Mouse (Mus musculus) megakaryocyte, embryonic 14.5 days (primary cell): ENCODE measurements at regions not wholly inside any gene's neighbourhood (a gene's known extent, or its start where the extent isn't known, plus 50 kb on each side); places are given as distances from the start of the nearest gene placed in this dataset.
"Not testable (repeated sequence)": the region's sequence is repeated elsewhere in the genome, so short reads cannot be mapped to it uniquely, and the experiment has no call there.

Experiments
- H3K27me3 ChIP-seq: replicated peaks from 2 replicates; pipeline ENCODE3; 2012; ENCODE audit warnings: inconsistent platforms
- H3K36me3 ChIP-seq: replicated peaks from 2 replicates; pipeline ENCODE3; 2012; ENCODE audit warnings: low read length, inconsistent platforms, mixed read lengths
- H3K4me1 ChIP-seq: 2 replicates; pipeline ENCODE4 v1.6.1; 2012; ENCODE audit warnings: inconsistent platforms
- H3K4me3 ChIP-seq: replicated peaks from 2 replicates; pipeline ENCODE3; 2012; ENCODE audit warnings: moderate library complexity, mild to moderate bottlenecking, inconsistent platforms
- H3K9me3 ChIP-seq: 2 replicates; pipeline ENCODE4 v1.6.1; 2012; ENCODE audit warnings: inconsistent platforms
- FLI1 ChIP-seq: IDR thresholded peaks from 2 replicates; pipeline ENCODE4 v1.6.1; 2012; ENCODE audit warnings: low read length, inconsistent platforms, mixed read lengths
- GATA1 ChIP-seq: IDR thresholded peaks from 3 replicates; pipeline ENCODE4 v1.6.1; 2012; ENCODE audit warnings: mixed read lengths, low read length, inconsistent platforms, borderline replicate concordance

- Histone ChIP-seq H3K4me3 (no peak overlapping the region), H3K9me3 (peaks cover 4% of the 10 kb centered on the region; the same call in 1 of the 2 replicates), H3K4me1 (no peaks in the 10 kb centered on the region)
Measured at GRCm38 (mm10) chr14:104410730-104411129, 57.1 kb downstream of the Pou4f1 start.

GRCm38 (mm10) chr14:104410292-104410691 lies 57.5 kb downstream of the Pou4f1 start:
- Histone ChIP-seq H3K9me3 (peaks cover 4% of the 10 kb centered on the region; the same call in 1 of the 2 replicates), H3K27me3 (no peaks in the 10 kb centered on the region), H3K4me1 (no peaks in the 10 kb centered on the region), H3K36me3 (no peaks in the 10 kb centered on the region), H3K4me3 (no peak overlapping the region)
- TF ChIP-seq GATA1 (no peak), FLI1 (no peak)

More at GRCm38 (mm10) chr14:104410730-104411129, 57.1 kb downstream of the Pou4f1 start:
- Histone ChIP-seq H3K27me3 (no peaks in the 10 kb centered on the region), H3K36me3 (no peaks in the 10 kb centered on the region)
- TF ChIP-seq FLI1 (no peak), GATA1 (no peak)

GRCm38 (mm10) chr14:104406062-104406461 lies 61.7 kb downstream of the Pou4f1 start:
- no peaks in the 10 kb centered on the region for H3K4me1 ChIP-seq
- H3K36me3 ChIP-seq: no peaks in the 10 kb centered on the region
- H3K9me3 ChIP-seq: peaks cover 8% of the 10 kb centered on the region; the same call in 1 of the 2 replicates
- H3K4me3 ChIP-seq: no peak overlapping the region
- no peak for TF ChIP-seq FLI1
- TF ChIP-seq GATA1: no peak
- no peaks in the 10 kb centered on the region for H3K27me3 ChIP-seq

- TF ChIP-seq GATA1 (no peak), FLI1 (no peak)
- no peaks in the 10 kb centered on the region for H3K36me3 ChIP-seq
- H3K4me3 ChIP-seq: no peak overlapping the region
- H3K9me3 ChIP-seq: peaks cover 11% of the 10 kb centered on the region
- H3K4me1 ChIP-seq: no peaks in the 10 kb centered on the region
- no peaks in the 10 kb centered on the region for H3K27me3 ChIP-seq
Measured at GRCm38 (mm10) chr14:104389297-104390071, 78.3 kb downstream of the Pou4f1 start.

GRCm38 (mm10) chr14:104388879-104389278 lies 78.9 kb downstream of the Pou4f1 start:
- no peaks in the 10 kb centered on the region for H3K4me1 ChIP-seq
- peaks cover 11% of the 10 kb centered on the region for H3K9me3 ChIP-seq
- TF ChIP-seq GATA1 (no peak), FLI1 (no peak)
- H3K36me3 ChIP-seq: no peaks in the 10 kb centered on the region
- H3K27me3 ChIP-seq: no peaks in the 10 kb centered on the region
- H3K4me3 ChIP-seq: peak overlapping the region; percentile 35

GRCm38 (mm10) chr14:104380986-104381385 lies 86.8 kb downstream of the Pou4f1 start:
- Histone ChIP-seq H3K4me1 (no peaks in the 10 kb centered on the region), H3K4me3 (no peak overlapping the region), H3K9me3 (peaks cover 19% of the 10 kb centered on the region), H3K27me3 (no peaks in the 10 kb centered on the region), H3K36me3 (no peaks in the 10 kb centered on the region)
- TF ChIP-seq GATA1: no peak

GRCm38 (mm10) chr14:104372776-104373175 lies 95.0 kb downstream of the Pou4f1 start:
- TF ChIP-seq FLI1 (no peak), GATA1 (no peak)
- H3K4me3 ChIP-seq: no peak overlapping the region
- H3K27me3 ChIP-seq: no peaks in the 10 kb centered on the region
- no peaks in the 10 kb centered on the region for H3K4me1 ChIP-seq
- H3K36me3 ChIP-seq: no peaks in the 10 kb centered on the region
- H3K9me3 ChIP-seq: peaks cover 37% of the 10 kb centered on the region

GRCm38 (mm10) chr14:104356636-104357035 lies 111.2 kb downstream of the Pou4f1 start:
- Histone ChIP-seq H3K4me3 (no peak overlapping the region), H3K27me3 (no peaks in the 10 kb centered on the region), H3K4me1 (no peaks in the 10 kb centered on the region), H3K9me3 (peaks cover 29% of the 10 kb centered on the region), H3K36me3 (no peaks in the 10 kb centered on the region)
- TF ChIP-seq GATA1: no peak
- TF ChIP-seq FLI1: no peak

GRCm38 (mm10) chr14:104336783-104337182 lies 131.0 kb downstream of the Pou4f1 start:
- not testable (repeated sequence) for H3K36me3 ChIP-seq, H3K9me3 ChIP-seq, H3K27me3 ChIP-seq, H3K4me3 ChIP-seq, H3K4me1 ChIP-seq
- peak; percentile 14; the same call in 1 of the 3 replicates for TF ChIP-seq GATA1

- H3K4me1 ChIP-seq: no peaks in the 10 kb centered on the region
- no peaks in the 10 kb centered on the region for H3K27me3 ChIP-seq
- 0 out of 2 replicates have a peak, but pooled peaks cover 3% of the 10 kb centered on the region for H3K9me3 ChIP-seq
- no peaks in the 10 kb centered on the region for H3K36me3 ChIP-seq
- TF ChIP-seq FLI1 (no peak), GATA1 (no peak)
- H3K4me3 ChIP-seq: no peak overlapping the region
Measured at GRCm38 (mm10) chr14:104326089-104326488, 141.7 kb downstream of the Pou4f1 start.

- Histone ChIP-seq H3K36me3 (no peaks in the 10 kb centered on the region), H3K4me1 (no peaks in the 10 kb centered on the region), H3K4me3 (no peak overlapping the region), H3K9me3 (peaks cover 7% of the 10 kb centered on the region; the same call in 1 of the 2 replicates), H3K27me3 (no peaks in the 10 kb centered on the region)
- no peak for TF ChIP-seq FLI1
- TF ChIP-seq GATA1: no peak
Measured at GRCm38 (mm10) chr14:104300141-104300540, 167.7 kb downstream of the Pou4f1 start.
